Mouse (Mus musculus) CH12.LX (cell line): ENCODE results near the gene Kif23. TPM values are rescaled to one million over a fixed set of nuclear protein-coding genes. Genes with fewer than 3 reads are reported as not detected.

Experiments
- DNase-seq: peaks from one replicate; pipeline ENCODE4 v3.0.0-alpha.2; 2013; ENCODE audit errors: extremely low read depth
- H3K27ac ChIP-seq: 2 replicates; pipeline ENCODE4 v1.5.1; 2012; ENCODE audit warnings: low read depth, mild to moderate bottlenecking, control low read depth, moderate library complexity; ENCODE audit not compliant: insufficient read depth
- H3K27me3 ChIP-seq: replicated peaks from 2 replicates; pipeline ENCODE3; 2012; ENCODE audit warnings: inconsistent platforms
- H3K36me3 ChIP-seq, 2 experiments: replicated peaks in 1 of 2; 2 replicates each; pipeline versions ENCODE3 to v1.6.1; 2012; ENCODE audit warnings: inconsistent platforms in 1 of 2, low read length in 1 of 2, mild to moderate bottlenecking in 1 of 2, mixed read lengths in 1 of 2, moderate library complexity in 1 of 2; ENCODE audit not compliant: control insufficient read depth in 1 of 2, insufficient read depth in 1 of 2
- H3K4me1 ChIP-seq, 2 experiments: 2 replicates each; pipeline ENCODE4 v1.6.1; 2012; ENCODE audit warnings: inconsistent platforms in 1 of 2, moderate library complexity in 1 of 2; ENCODE audit not compliant: insufficient read depth in 2 of 2, control insufficient read depth in 1 of 2
- H3K4me2 ChIP-seq: 2 replicates; pipeline ENCODE4 v1.6.1; 2012; ENCODE audit warnings: low read depth, mild to moderate bottlenecking, control low read depth; ENCODE audit not compliant: poor library complexity, insufficient read depth, severe bottlenecking
- H3K4me3 ChIP-seq, 3 experiments: fragments of 150-350 bp in 1 of 3; sonication (generic) in 1 of 3; replicated peaks in 1 of 3; 2 replicates each; pipeline versions ENCODE3 to v1.5.1; 2011 to 2012; ENCODE audit warnings: low read depth in 2 of 3, low read length in 2 of 3, mild to moderate bottlenecking in 2 of 3, moderate library complexity in 2 of 3, control low read depth in 1 of 3, improper control_type of control experiment in 1 of 3, inconsistent platforms in 1 of 3, mixed read lengths in 1 of 3; ENCODE audit not compliant: poor library complexity in 1 of 3
- H3K79me2 ChIP-seq: replicated peaks from 2 replicates; pipeline ENCODE4 v1.6.1; 2012; ENCODE audit warnings: mild to moderate bottlenecking, moderate library complexity; ENCODE audit not compliant: control insufficient read depth, poor library complexity, insufficient read depth, severe bottlenecking; ENCODE audit errors: extremely low read depth
- H3K9ac ChIP-seq: 2 replicates; pipeline ENCODE4 v1.6.1; 2012; ENCODE audit warnings: low read depth, mild to moderate bottlenecking, control low read depth, moderate library complexity; ENCODE audit not compliant: insufficient read depth
- H3K9me3 ChIP-seq: replicated peaks from 2 replicates; pipeline ENCODE3; 2012; ENCODE audit warnings: low read length, inconsistent platforms, mixed read lengths
- BHLHE40 ChIP-seq: IDR thresholded peaks from 2 replicates; pipeline ENCODE4 v1.6.1; 2011; ENCODE audit warnings: mild to moderate bottlenecking, low read depth, low read length, improper control_type of control experiment
- CHD2 ChIP-seq: IDR thresholded peaks from 2 replicates; pipeline ENCODE4 v1.6.1; 2011; ENCODE audit warnings: low read length, improper control_type of control experiment
- CTCF ChIP-seq, 2 experiments: IDR thresholded peaks in 1 of 2; conservative IDR thresholded peaks in 1 of 2; 2 replicates each; pipeline ENCODE4 v1.5.1; 2011 to 2012; ENCODE audit warnings: low read depth in 2 of 2, low read length in 2 of 2, improper control_type of control experiment in 1 of 2, inconsistent platforms in 1 of 2, mild to moderate bottlenecking in 1 of 2, moderate library complexity in 1 of 2
- E2F4 ChIP-seq: IDR thresholded peaks from 2 replicates; pipeline ENCODE4 v1.6.1; 2011; ENCODE audit warnings: low read depth, low read length, improper control_type of control experiment; ENCODE audit not compliant: insufficient replicate concordance
- ELF1 ChIP-seq: IDR thresholded peaks from 2 replicates; pipeline ENCODE4 v1.6.1; 2014; ENCODE audit warnings: low read depth, mild to moderate bottlenecking, inconsistent platforms, low read length, improper control_type of control experiment
- ETS1 ChIP-seq: conservative IDR thresholded peaks from 2 replicates; pipeline ENCODE4 v1.6.1; 2012; ENCODE audit warnings: low read depth, mild to moderate bottlenecking, inconsistent platforms, low read length, improper control_type of control experiment, moderate library complexity
- HCFC1 ChIP-seq: IDR thresholded peaks from 2 replicates; pipeline ENCODE4 v1.6.1; 2012; ENCODE audit warnings: low read depth, mild to moderate bottlenecking, inconsistent platforms, low read length, improper control_type of control experiment
- IRF4 ChIP-seq: IDR thresholded peaks from 2 replicates; pipeline ENCODE4 v1.6.1; 2014; ENCODE audit warnings: low read depth, mild to moderate bottlenecking, inconsistent platforms, low read length, improper control_type of control experiment
- JUN ChIP-seq: IDR thresholded peaks from 2 replicates; pipeline ENCODE4 v1.6.1; 2011; ENCODE audit warnings: low read depth, mild to moderate bottlenecking, low read length, improper control_type of control experiment, moderate library complexity; ENCODE audit not compliant: insufficient read depth
- JUND ChIP-seq: conservative IDR thresholded peaks from 2 replicates; pipeline ENCODE4 v1.6.1; 2011; ENCODE audit warnings: low read depth, low read length, improper control_type of control experiment
- MAFK ChIP-seq: IDR thresholded peaks from 2 replicates; pipeline ENCODE4 v1.6.1; 2011; ENCODE audit warnings: low read length, improper control_type of control experiment; ENCODE audit not compliant: insufficient replicate concordance
- MEF2A ChIP-seq: IDR thresholded peaks from 2 replicates; pipeline ENCODE4 v1.6.1; 2014; ENCODE audit warnings: low read depth, mild to moderate bottlenecking, inconsistent platforms, low read length, improper control_type of control experiment, borderline replicate concordance
- MXI1 ChIP-seq: IDR thresholded peaks from 2 replicates; pipeline ENCODE4 v1.6.1; 2011; ENCODE audit warnings: mild to moderate bottlenecking, low read depth, low read length, improper control_type of control experiment
- MYC ChIP-seq: IDR thresholded peaks from 2 replicates; pipeline ENCODE4 v1.6.1; 2011; ENCODE audit warnings: low read depth, mild to moderate bottlenecking, improper control_type of control experiment, low read length
- NELFE ChIP-seq: IDR thresholded peaks from 2 replicates; pipeline ENCODE4 v1.6.1; 2011; ENCODE audit warnings: low read depth, low read length, improper control_type of control experiment
- NRF1 ChIP-seq: IDR thresholded peaks from 2 replicates; pipeline ENCODE4 v1.6.1; 2014; ENCODE audit warnings: low read depth, mild to moderate bottlenecking, inconsistent platforms, low read length, improper control_type of control experiment, moderate library complexity
- PAX5 ChIP-seq: IDR thresholded peaks from 2 replicates; pipeline ENCODE4 v1.6.1; 2012; ENCODE audit warnings: low read length, inconsistent platforms, mixed read lengths
- POLR2A ChIP-seq: IDR thresholded peaks from 2 replicates; pipeline ENCODE4 v1.6.1; 2011; ENCODE audit warnings: low read depth, mild to moderate bottlenecking, improper control_type of control experiment, low read length
- RAD21 ChIP-seq: IDR thresholded peaks from 2 replicates; pipeline ENCODE4 v1.6.1; 2011; ENCODE audit warnings: low read depth, mild to moderate bottlenecking, low read length, improper control_type of control experiment, moderate library complexity
- RCOR1 ChIP-seq: conservative IDR thresholded peaks from 2 replicates; pipeline ENCODE4 v1.6.1; 2012; ENCODE audit warnings: low read depth, mild to moderate bottlenecking, inconsistent platforms, low read length, improper control_type of control experiment
- SIN3A ChIP-seq: IDR thresholded peaks from 2 replicates; pipeline ENCODE4 v1.6.1; 2012; ENCODE audit warnings: low read length, improper control_type of control experiment, inconsistent platforms
- SMC3 ChIP-seq: IDR thresholded peaks from 2 replicates; pipeline ENCODE4 v1.6.1; 2011; ENCODE audit warnings: low read depth, low read length, improper control_type of control experiment
- TBP ChIP-seq: conservative IDR thresholded peaks from 2 replicates; pipeline ENCODE4 v1.6.1; 2011; ENCODE audit warnings: low read depth, low read length, improper control_type of control experiment
- TCF12 ChIP-seq: IDR thresholded peaks from 2 replicates; pipeline ENCODE4 v1.6.1; 2014; ENCODE audit warnings: low read depth, mild to moderate bottlenecking, inconsistent platforms, low read length, improper control_type of control experiment
- UBTF ChIP-seq: IDR thresholded peaks from 2 replicates; pipeline ENCODE4 v1.6.1; 2012; ENCODE audit warnings: low read depth, mild to moderate bottlenecking, inconsistent platforms, low read length, improper control_type of control experiment, moderate library complexity
- USF1 ChIP-seq: IDR thresholded peaks from 2 replicates; pipeline ENCODE4 v1.6.1; 2014; ENCODE audit warnings: low read depth, mild to moderate bottlenecking, inconsistent platforms, low read length, improper control_type of control experiment
- ZC3H11A ChIP-seq: IDR thresholded peaks from 2 replicates; pipeline ENCODE4 v1.6.1; 2012; ENCODE audit warnings: low read depth, mild to moderate bottlenecking, inconsistent platforms, low read length, improper control_type of control experiment
- ZMIZ1 ChIP-seq: IDR thresholded peaks from 2 replicates; pipeline ENCODE4 v1.6.1; 2012; ENCODE audit warnings: low read depth, mild to moderate bottlenecking, inconsistent platforms, low read length, improper control_type of control experiment
- ZNF384 ChIP-seq: IDR thresholded peaks from 2 replicates; pipeline ENCODE4 v1.6.1; 2012; ENCODE audit warnings: low read depth, low read length, improper control_type of control experiment, inconsistent platforms
- dilution Hi-C: fragments of 300-500 bp; cut with MboI; formaldehyde crosslinking; loops from 2 replicates; pipeline ENCODE4 v1.14.3; 2020; ENCODE audit warnings: low sequenced_read_pairs; ENCODE audit not compliant: extremely low pct_unique_long_range_greater_than_20kb, extremely low pct_ligation_motif_present
- in situ Hi-C: fragments of 300-500 bp; cut with MboI; formaldehyde crosslinking; loops from 3 replicates; pipeline ENCODE4 v1.14.3; 2019; ENCODE audit warnings: low sequenced_read_pairs, low pct_ligation_motif_present, low pct_unique_long_range_greater_than_20kb, mixed read lengths
- polyA plus RNA-seq: library from polyadenylated mRNA; unstranded; fragments of >175 nt; gene quantifications from 2 replicates; pipeline ENCODE4 v1.2.1, GENCODE M21; 2012; ENCODE audit warnings: low read depth; ENCODE audit not compliant: insufficient read length
- total RNA-seq, 2 experiments: library from RNA; depleted of rRNA; stranded (reverse); fragments of 300-350 nt in 1 of 2; fragments of >200 nt in 1 of 2; gene quantifications; 2 replicates each; pipeline ENCODE4 v1.2.3; 2012 to 2014

Gene Kif23
- total and polyA plus RNA-seq, 3 experiments = 50.6 to 133 (median 96.2) TPM

GRCm38 (mm10) chr9:61907621-61908295 is 38.8 kb downstream of the Kif23 start:
- dilution Hi-C loops = no loop called here
- Histone ChIP-seq H3K4me1 (peaks cover 9 to 51% of the 10 kb centered on the region in 2 experiments), H3K36me3 (peaks cover 21 to 38% of the 10 kb centered on the region in 2 experiments), H3K9me3 (no peaks in the 10 kb centered on the region), H3K4me3 (no peak overlapping the region), H3K79me2 (no peaks in the 10 kb centered on the region), H3K4me2 (no peak overlapping the region), H3K27ac (no peak overlapping the region), H3K9ac (no peak overlapping the region), H3K27me3 (no peaks in the 10 kb centered on the region)
- in situ Hi-C loops = loop anchor here (5.0 kb wide), 1 partner anchor 80 kb away; no protein-coding TSS in a partner anchor
- DNase-seq = no peak
- TF ChIP-seq NRF1 (no peak), SIN3A (no peak), MXI1 (no peak), NELFE (no peak), ETS1 (no peak), UBTF (no peak)

- Histone ChIP-seq H3K4me2 (no peak overlapping the region), H3K4me1 (peaks cover 11 to 51% of the 10 kb centered on the region in 2 experiments), H3K4me3 (no peak overlapping the region), H3K36me3 (peaks cover 13 to 29% of the 10 kb centered on the region in 2 experiments), H3K9ac (no peak overlapping the region), H3K9me3 (no peaks in the 10 kb centered on the region), H3K79me2 (no peaks in the 10 kb centered on the region), H3K27ac (no peak overlapping the region), H3K27me3 (no peaks in the 10 kb centered on the region)
- TF ChIP-seq UBTF (peak; percentile 97), E2F4 (no peak), SIN3A (no peak), ZC3H11A (no peak), ETS1 (no peak), JUN (no peak), MEF2A (no peak), BHLHE40 (no peak), HCFC1 (no peak), CTCF (conservative IDR thresholded peaks at IDR 0.05 in 1 of 2, IDR thresholded peaks at IDR 0.05 in 1 of 2; ENCODE audit: low read depth in 2 of 2, low read length in 2 of 2) (peak; percentile 69 to 80), RCOR1 (no peak), JUND (no peak), ELF1 (no peak), TCF12 (no peak), POLR2A (no peak), CHD2 (no peak), MAFK (no peak), MYC (no peak), ZNF384 (no peak), NRF1 (no peak), SMC3 (peak; percentile 64), ZMIZ1 (no peak), USF1 (no peak), IRF4 (0 out of 2 replicates have a peak, but pooled peaks have one; percentile 6), PAX5 (no peak), TBP (peak; percentile 90), RAD21 (peak; percentile 53)
- in situ Hi-C loops = loop anchor here (5.0 kb wide), 1 partner anchor 80 kb away; no protein-coding TSS in a partner anchor
- dilution Hi-C loops = no loop called here
- DNase-seq = peak; percentile 71
Measured at GRCm38 (mm10) chr9:61906912-61907311, 39.7 kb downstream of the Kif23 start.
